15 mouse cellular contexts compared by ENCODE assay signal in the genomic region with DNA sequence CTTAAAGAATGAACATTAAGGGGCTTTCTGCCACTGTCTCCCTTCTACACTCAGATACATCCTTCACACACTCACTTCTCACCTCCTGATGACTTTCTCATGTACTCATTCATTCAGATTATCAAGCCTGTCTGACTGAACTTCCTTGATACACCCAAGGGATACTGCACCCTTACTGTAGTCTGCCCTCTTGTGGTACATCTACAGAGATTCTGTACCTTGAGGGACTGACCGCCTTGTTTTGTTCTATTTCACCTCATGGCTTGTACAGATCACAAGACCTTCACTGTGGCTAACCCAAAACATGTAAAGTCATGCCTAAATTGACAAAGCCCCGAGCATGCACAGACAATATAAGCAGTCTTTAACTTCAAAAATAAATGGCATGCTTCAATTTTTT. TPM values are rescaled to one million over a fixed set of nuclear protein-coding genes. Genes with fewer than 3 reads are reported as not detected.
DNase-seq lines count a peak whose midpoint lies in the region; ATAC-seq and TF ChIP-seq lines count a peak whose summit lies in the region.
"Had no signal": no experiment of that assay in that cellular context is flagged by ENCODE, and none has a peak within 500 bp of the region (broad histone marks: within the 10 kb centered on the region; RNA-seq: fewer than 3 reads in every experiment).

No protein-coding gene starts in this region.

- TF ChIP-seq CTCF in stomach, postnatal 0 days (IDR thresholded peaks at IDR 0.05; ENCODE audit: low read depth): peak; percentile 70

- H3K4me3 ChIP-seq in kidney, embryonic 14.5 days (ENCODE audit: low read length): no peak overlapping the region
- no peak overlapping the region for H3K4me3 ChIP-seq in stomach, postnatal 0 days (ENCODE audit: low read depth, low read length)
- H3K4me3 ChIP-seq: embryonic facial prominence, embryonic 12.5 days; heart, embryonic 10.5 days; neural tube, embryonic 12.5 days had no signal

- H3K27ac ChIP-seq in kidney, embryonic 14.5 days (ENCODE audit: low read depth, low read length): no peak overlapping the region
- no peak overlapping the region for H3K27ac ChIP-seq in stomach, postnatal 0 days (replicated peaks)
- H3K27ac ChIP-seq: embryonic facial prominence, embryonic 12.5 days; heart, embryonic 10.5 days; neural tube, embryonic 12.5 days had no signal

- DNase-seq in embryo, embryonic 10 days (ENCODE audit: low spot score): peak; percentile 21
- no peak for DNase-seq in embryo, embryonic 9.5 days (ENCODE audit: extremely low spot score)
- DNase-seq in kidney, postnatal 36 days: peak; percentile 5 to 10
- peak; percentile 21 for DNase-seq in urinary bladder, postnatal 14 days (ENCODE audit: low spot score)
- no peak for DNase-seq in urinary bladder, postnatal 10 days (ENCODE audit: low spot score)
- DNase-seq in stomach, postnatal 0 days (ENCODE audit: low spot score): no peak
- DNase-seq: adrenal gland, postnatal 25 days; cerebellum, adult 2 months had no signal

- no peak for ATAC-seq in kidney, embryonic 14.5 days (ENCODE audit: low FRiP score, low TSS enrichment)
- 0 out of 2 replicates have a peak, but pooled peaks have one; percentile 51 for ATAC-seq in stomach, postnatal 0 days (ENCODE audit: low FRiP score, low TSS enrichment)
- ATAC-seq in erythroid progenitor cell, adult 5-6 weeks (replicated peaks; ENCODE audit: low FRiP score, poor library complexity, severe bottlenecking): no peak
- ATAC-seq: hindbrain, embryonic 16.5 days had no signal

- no peaks in the 10 kb centered on the region for H3K27me3 ChIP-seq in kidney, embryonic 14.5 days (ENCODE audit: control insufficient read depth, insufficient read depth, low read length)
- H3K27me3 ChIP-seq in stomach, postnatal 0 days (ENCODE audit: control insufficient read depth, insufficient read depth, low read length): no peaks in the 10 kb centered on the region
- H3K27me3 ChIP-seq: embryonic facial prominence, embryonic 12.5 days; neural tube, embryonic 12.5 days had no signal

- WGBS in kidney, embryonic 14.5 days: 79% methylated on average over 2 of the region's 2 CpGs
- WGBS in stomach, postnatal 0 days: 61% methylated on average over 2 of the region's 2 CpGs

- TF ChIP-seq EP300 in stomach, postnatal 0 days (optimal IDR thresholded peaks at IDR 0.05): no peak

- H3K9me3 ChIP-seq in kidney, embryonic 14.5 days (ENCODE audit: control insufficient read depth, low read length): no peaks in the 10 kb centered on the region
- no peaks in the 10 kb centered on the region for H3K9me3 ChIP-seq in stomach, postnatal 0 days (ENCODE audit: control insufficient read depth, low read length)
- H3K9me3 ChIP-seq: embryonic facial prominence, embryonic 12.5 days; heart, embryonic 10.5 days; neural tube, embryonic 12.5 days had no signal

- H3K4me2 ChIP-seq in kidney, embryonic 14.5 days (replicated peaks; ENCODE audit: low read depth, low read length): no peak overlapping the region
- H3K4me2 ChIP-seq in stomach, postnatal 0 days (replicated peaks; ENCODE audit: low read depth): no peak overlapping the region
- H3K4me2 ChIP-seq: embryonic facial prominence, embryonic 12.5 days; liver, embryonic 11.5 days; neural tube, embryonic 12.5 days had no signal

- no peaks in the 10 kb centered on the region for H3K36me3 ChIP-seq in kidney, embryonic 14.5 days (ENCODE audit: control insufficient read depth, insufficient read depth, low read length)
- no peaks in the 10 kb centered on the region for H3K36me3 ChIP-seq in stomach, postnatal 0 days (ENCODE audit: control insufficient read depth, insufficient read depth, low read length)
- H3K36me3 ChIP-seq: embryonic facial prominence, embryonic 12.5 days; heart, embryonic 10.5 days; neural tube, embryonic 12.5 days had no signal

- H3K4me1 ChIP-seq in kidney, embryonic 14.5 days (ENCODE audit: control insufficient read depth, insufficient read depth, low read length): no peaks in the 10 kb centered on the region
- no peaks in the 10 kb centered on the region for H3K4me1 ChIP-seq in stomach, postnatal 0 days (replicated peaks; ENCODE audit: control insufficient read depth, insufficient read depth)
- H3K4me1 ChIP-seq: embryonic facial prominence, embryonic 12.5 days; neural tube, embryonic 12.5 days had no signal

- H3K9ac ChIP-seq in kidney, embryonic 14.5 days (ENCODE audit: low read depth, low read length): no peak overlapping the region
- H3K9ac ChIP-seq in stomach, postnatal 0 days (ENCODE audit: low read length): no peak overlapping the region
- H3K9ac ChIP-seq: embryonic facial prominence, embryonic 12.5 days; neural tube, embryonic 12.5 days had no signal

RNA-seq across cellular contexts. Expression of a gene that starts 41.1 kb away (rescaled TPM):
- 11.5 and 12.8 TPM in 2 replicates for polyA plus RNA-seq in kidney, embryonic 14.5 days (2014; fragmentation: Nextera tagmentation; extraction: Ambion mirVana)
- polyA plus RNA-seq in stomach, postnatal 0 days (2015; fragmentation: Nextera tagmentation; extraction: Ambion mirVana): 11.1 and 17.8 TPM in 2 replicates
- 2.9 TPM in 1 of 2 replicates, not detected in the other for total RNA-seq in erythroid progenitor cell, adult 5-6 weeks (2015; ENCODE audit: low replicate concordance)
- total RNA-seq in erythroid progenitor cell, adult 5-6 weeks (2017; ENCODE audit: low replicate concordance): not detected in 2 replicates

Comparison
In these comparisons a context has a peak if more than half of its experiments do, and no peak if none do; other contexts are left out.
1. DNase-seq: peak in embryo, embryonic 10 days (single experiment), kidney, postnatal 36 days (2 of 2) and urinary bladder, postnatal 14 days (single experiment); none in embryo, embryonic 9.5 days (single experiment), urinary bladder, postnatal 10 days (single experiment) and stomach, postnatal 0 days (single experiment).